Mouse (Mus musculus) MEL (cell line): Measurements from ENCODE around the gene Wwc1.

ENCODE experiments used
- CHD2 ChIP-seq: IDR thresholded peaks from 2 replicates; pipeline ENCODE4 v1.6.1; 2011; ENCODE audit warnings: low read length, improper control_type of control experiment
- CTCF ChIP-seq, 3 experiments: IDR thresholded peaks in 2 of 3; conservative IDR thresholded peaks in 1 of 3; 2 replicates each; pipeline ENCODE4 v1.5.1; 2011 to 2012; ENCODE audit warnings: low read length in 3 of 3, low read depth in 2 of 3, mild to moderate bottlenecking in 2 of 3, improper control_type of control experiment in 1 of 3, inconsistent platforms in 1 of 3, mixed read lengths in 1 of 3, moderate library complexity in 1 of 3; ENCODE audit not compliant: control insufficient read depth in 1 of 3, insufficient read depth in 1 of 3, poor library complexity in 1 of 3, severe bottlenecking in 1 of 3
- ELF1 ChIP-seq: IDR thresholded peaks from 2 replicates; pipeline ENCODE4 v1.6.1; 2014; ENCODE audit warnings: low read depth, mild to moderate bottlenecking, inconsistent platforms, low read length, improper control_type of control experiment, moderate library complexity
- GATA1 ChIP-seq: IDR thresholded peaks from 2 replicates; pipeline ENCODE4 v1.6.1; 2011; ENCODE audit warnings: low read depth, low read length, improper control_type of control experiment
- HCFC1 ChIP-seq: IDR thresholded peaks from 2 replicates; pipeline ENCODE4 v1.6.1; 2012; ENCODE audit warnings: low read depth, mild to moderate bottlenecking, inconsistent platforms, low read length, improper control_type of control experiment, moderate library complexity
- MAFK ChIP-seq: IDR thresholded peaks from 2 replicates; pipeline ENCODE4 v1.6.1; 2011; ENCODE audit warnings: low read depth, mild to moderate bottlenecking, low read length, improper control_type of control experiment, borderline replicate concordance
- NELFE ChIP-seq: IDR thresholded peaks from 2 replicates; pipeline ENCODE4 v1.6.1; 2011; ENCODE audit warnings: low read depth, low read length, improper control_type of control experiment
- POLR2A ChIP-seq, 2 experiments: IDR thresholded peaks; 2 replicates each; pipeline ENCODE4 v1.6.1; 2011 to 2012; ENCODE audit warnings: low read length in 2 of 2, mild to moderate bottlenecking in 2 of 2, control low read depth in 1 of 2, improper control_type of control experiment in 1 of 2, low read depth in 1 of 2, moderate library complexity in 1 of 2; ENCODE audit not compliant: control insufficient read depth in 1 of 2, insufficient read depth in 1 of 2, poor library complexity in 1 of 2
- TAL1 ChIP-seq: IDR thresholded peaks from 2 replicates; pipeline ENCODE4 v1.6.1; 2012; ENCODE audit warnings: mild to moderate bottlenecking, inconsistent platforms, low read length, moderate library complexity, mixed read lengths

DNA sequence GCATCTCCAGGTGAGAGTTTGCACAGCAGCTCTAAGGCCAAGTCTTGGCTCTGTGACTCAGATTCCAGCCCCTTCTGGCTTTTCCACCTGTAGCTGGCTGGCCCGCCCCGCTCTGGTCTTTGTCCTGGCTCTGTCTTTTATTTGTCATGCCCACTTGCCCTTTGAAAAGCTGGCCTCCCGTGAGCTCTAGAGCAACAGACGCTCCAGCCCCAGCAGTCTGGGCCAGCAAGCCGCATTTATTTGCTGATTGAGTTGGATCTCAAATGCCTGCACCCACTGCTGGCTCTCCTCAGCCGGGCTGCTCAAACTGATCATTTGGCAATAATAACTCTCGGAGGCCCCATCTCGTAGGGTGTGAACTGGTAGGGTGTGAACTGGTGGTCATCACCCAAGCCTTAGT is 64.8 kb downstream of the Wwc1 start:
- TF ChIP-seq HCFC1 (no peak), ELF1 (no peak), TAL1 (no peak), POLR2A (IDR thresholded peaks at IDR 0.05; ENCODE audit: control insufficient read depth in 1 of 2, insufficient read depth in 1 of 2, low read depth in 1 of 2, low read length in 2 of 2, poor library complexity in 1 of 2) (no peak), CHD2 (no peak), MAFK (no peak), CTCF (IDR thresholded peaks at IDR 0.05 in 2 of 3, conservative IDR thresholded peaks at IDR 0.05 in 1 of 3; ENCODE audit: control insufficient read depth in 1 of 3, insufficient read depth in 1 of 3, low read depth in 2 of 3, low read length in 3 of 3, poor library complexity in 1 of 3, severe bottlenecking in 1 of 3) (no peak), NELFE (no peak), GATA1 (no peak)
